Mouse (Mus musculus) inflammation-experienced regulatory T-cells, adult 6 months (primary cell): Measurements from ENCODE around the gene Tmprss12. TPM values are rescaled to one million over a fixed set of nuclear protein-coding genes. Genes with fewer than 3 reads are reported as not detected.
"Not testable (repeated sequence)": the region's sequence is repeated elsewhere in the genome, so short reads cannot be mapped to it uniquely, and the experiment has no call there.

Experiments
- ATAC-seq: one replicate; pipeline ENCODE4 v1.8.0; 2017
- polyA plus RNA-seq, 3 experiments: library from polyadenylated mRNA; unstranded; fragments of 100-300 nt; shearing (Covaris generic); gene quantifications; one replicate each; pipeline ENCODE4 v1.2.1; 2017

The Tmprss12 gene
- polyA plus RNA-seq, 3 experiments from 2014 or later, result not detected

GRCm38 (mm10) chr15:100328089-100328488, 47.5 kb downstream of the Tmprss12 start:
- ATAC-seq, result not testable (repeated sequence)

GRCm38 (mm10) chr15:100329336-100329735, 48.7 kb downstream of the Tmprss12 start:
- ATAC-seq, result not testable (repeated sequence)

GRCm38 (mm10) chr15:100330739-100331138, 50.1 kb downstream of the Tmprss12 start:
- no peak for ATAC-seq

GRCm38 (mm10) chr15:100332077-100332961, 51.7 kb downstream of the Tmprss12 start:
- not testable (repeated sequence) for ATAC-seq

GRCm38 (mm10) chr15:100334629-100335028, 54.0 kb downstream of the Tmprss12 start, which contains the start of gene Mettl7a3:
Gene Mettl7a3, plus strand, starts transcription at chr15:100334929.
- ATAC-seq, result no peak

GRCm38 (mm10) chr15:100337328-100337727, 56.7 kb downstream of the Tmprss12 start:
- not testable (repeated sequence) for ATAC-seq

GRCm38 (mm10) chr15:100337847-100338246, 57.2 kb downstream of the Tmprss12 start:
- ATAC-seq, result not testable (repeated sequence)

GRCm38 (mm10) chr15:100341314-100341980, 60.8 kb downstream of the Tmprss12 start:
- ATAC-seq, result not testable (repeated sequence)

Other genes starting within 250 kb of the Tmprss12 start
- gene Dip2b, start 242.2 kb upstream of the Tmprss12 start, polyA plus RNA-seq, result 10 to 100 TPM; 11.5 to 21.3 (median 13.3) TPM
- 10 to 100 TPM; 32.1 to 36.0 (median 33.1) TPM for gene Atf1, start 53.0 kb upstream of the Tmprss12 start, polyA plus RNA-seq
- 10 to 100 TPM in 1 of 3 experiments, 1 to 10 TPM in 2; 2.3 to 15.1 (median 4.4) TPM for gene Mettl7a1, start 23.3 kb downstream of the Tmprss12 start, polyA plus RNA-seq
- gene Mettl7a3, start 54.1 kb downstream of the Tmprss12 start, polyA plus RNA-seq, result not detected
- gene Methig1, start 72.3 kb downstream of the Tmprss12 start, polyA plus RNA-seq, result under 1 TPM in 1 of 3 experiments, not detected in 2; 0.36 TPM
- gene Mettl7a2, start 72.4 kb downstream of the Tmprss12 start, polyA plus RNA-seq, result not detected
- not detected for gene Higd1c, start 83.7 kb downstream of the Tmprss12 start, polyA plus RNA-seq
- under 1 TPM in 2 of 3 experiments, not detected in 1; 0.26 to 0.49 TPM for gene Gm5475, start 141.3 kb downstream of the Tmprss12 start, polyA plus RNA-seq
- gene Slc11a2, start 144.2 kb downstream of the Tmprss12 start, polyA plus RNA-seq, result 10 to 100 TPM; 20.5 to 30.5 (median 26.7) TPM
- 10 to 100 TPM; 24.6 to 58.8 (median 54.5) TPM for gene Letmd1, start 188.2 kb downstream of the Tmprss12 start, polyA plus RNA-seq
- 1 to 10 TPM in 2 of 3 experiments, under 1 TPM in 1; 0.91 to 1.8 (median 1.5) TPM for gene Csrnp2, start 214.7 kb downstream of the Tmprss12 start, polyA plus RNA-seq